Mouse (Mus musculus): ENCODE data around the gene Mbtps1. TPM values are rescaled to one million over a fixed set of nuclear protein-coding genes. Genes with fewer than 3 reads are reported as not detected.

Gene Mbtps1
- 61.0 and 64.3 TPM in 2 replicates for polyA plus RNA-seq (2015; fragmentation: Nextera tagmentation; extraction: Ambion mirVana)

- H3K36me3 ChIP-seq, result peaks cover 23% of the 10 kb centered on the region
- WGBS, result 6% methylated on average over 63 of the region's 63 CpGs
- H3K4me1 ChIP-seq (replicated peaks), result peaks cover 34% of the 10 kb centered on the region
- peak within 1 kb of the TSS; percentile 91 for H3K9ac ChIP-seq
- peak within 1 kb of the TSS; percentile 62 for H3K4me3 ChIP-seq
- peak; percentile 95 for ATAC-seq (ENCODE audit: low read depth)
- H3K4me2 ChIP-seq, result peak within 1 kb of the TSS; percentile 92
- H3K27me3 ChIP-seq, result no peaks in the 10 kb centered on the region
- peak within 1 kb of the TSS; percentile 91 for H3K27ac ChIP-seq (replicated peaks)
- H3K9me3 ChIP-seq, result no peaks in the 10 kb centered on the region
Measured at GRCm38 (mm10) chr8:119558603-119559401, at the start of gene Mbtps1. Gene Mbtps1, minus strand, starts transcription at chr8:119558735.

GRCm38 (mm10) chr8:119606224-119606623, 47.7 kb upstream of the Mbtps1 start:
- WGBS, result 88% methylated on average over 2 of the region's 2 CpGs
- Histone ChIP-seq H3K9ac (no peak overlapping the region), H3K27me3 (no peaks in the 10 kb centered on the region), H3K9me3 (peaks cover 6% of the 10 kb centered on the region), H3K4me2 (no peak overlapping the region), H3K4me3 (no peak overlapping the region), H3K4me1 (replicated peaks) (peaks cover 11% of the 10 kb centered on the region), H3K36me3 (peaks cover 16% of the 10 kb centered on the region), H3K27ac (replicated peaks) (no peak overlapping the region)
- ATAC-seq (ENCODE audit: low read depth), result no peak

- H3K36me3 ChIP-seq, result peaks cover 28% of the 10 kb centered on the region
- H3K4me2 ChIP-seq, result peak within 1 kb of the TSS; percentile 67
- no peaks in the 10 kb centered on the region for H3K27me3 ChIP-seq
- no peak within 1 kb of the TSS for H3K27ac ChIP-seq (replicated peaks)
- ATAC-seq (ENCODE audit: low read depth), result peak; percentile 79
- H3K4me3 ChIP-seq, result peak within 1 kb of the TSS; percentile 70
- H3K4me1 ChIP-seq (replicated peaks), result peaks cover 11% of the 10 kb centered on the region
- WGBS, result under 1% methylated on average over 23 of the region's 23 CpGs
- H3K9me3 ChIP-seq, result peaks cover 6% of the 10 kb centered on the region
- peak within 1 kb of the TSS; percentile 80 for H3K9ac ChIP-seq
Measured at GRCm38 (mm10) chr8:119604996-119605395, 46.5 kb upstream of the Mbtps1 start, which contains the start of gene Taf1c. Gene Taf1c, minus strand, starts transcription at chr8:119605222.

GRCm38 (mm10) chr8:119604398-119604803, 45.9 kb upstream of the Mbtps1 start:
- Histone ChIP-seq H3K27ac (replicated peaks) (no peak overlapping the region), H3K36me3 (peaks cover 34% of the 10 kb centered on the region), H3K4me1 (replicated peaks) (peaks cover 11% of the 10 kb centered on the region), H3K9ac (peak overlapping the region; percentile 80), H3K4me3 (peak overlapping the region; percentile 70), H3K27me3 (no peaks in the 10 kb centered on the region), H3K9me3 (peaks cover 6% of the 10 kb centered on the region), H3K4me2 (peak overlapping the region; percentile 67)
- ATAC-seq (ENCODE audit: low read depth), result 0 out of 2 replicates have a peak, but pooled peaks have one; percentile 23
- 44% methylated on average over 12 of the region's 12 CpGs for WGBS

GRCm38 (mm10) chr8:119603771-119604170, 45.2 kb upstream of the Mbtps1 start:
- Histone ChIP-seq H3K4me2 (peak overlapping the region; percentile 67), H3K9ac (peak overlapping the region; percentile 80), H3K27ac (replicated peaks) (no peak overlapping the region), H3K4me1 (replicated peaks) (peaks cover 11% of the 10 kb centered on the region), H3K36me3 (peaks cover 40% of the 10 kb centered on the region), H3K9me3 (0 out of 2 replicates have a peak, but pooled peaks cover under 1% of the 10 kb centered on the region), H3K27me3 (no peaks in the 10 kb centered on the region), H3K4me3 (peak overlapping the region; percentile 70; the same call in 1 of the 2 replicates)
- 91% methylated on average over 4 of the region's 4 CpGs for WGBS
- no peak for ATAC-seq (ENCODE audit: low read depth)

GRCm38 (mm10) chr8:119591456-119591855, 32.9 kb upstream of the Mbtps1 start:
- Histone ChIP-seq H3K9me3 (no peaks in the 10 kb centered on the region), H3K36me3 (peaks cover 6% of the 10 kb centered on the region), H3K4me2 (no peak overlapping the region), H3K27ac (replicated peaks) (no peak overlapping the region), H3K27me3 (no peaks in the 10 kb centered on the region), H3K9ac (no peak overlapping the region), H3K4me3 (no peak overlapping the region), H3K4me1 (replicated peaks) (peaks cover 8% of the 10 kb centered on the region; the same call in 1 of the 2 replicates)
- WGBS, result 93% methylated on average over 7 of the region's 7 CpGs
- ATAC-seq (ENCODE audit: low read depth), result no peak

GRCm38 (mm10) chr8:119590348-119590747, 31.8 kb upstream of the Mbtps1 start:
- WGBS, result 84% methylated on average over 14 of the region's 14 CpGs
- H3K9me3 ChIP-seq, result no peaks in the 10 kb centered on the region
- no peak overlapping the region for H3K9ac ChIP-seq
- no peaks in the 10 kb centered on the region for H3K36me3 ChIP-seq
- no peak overlapping the region for H3K4me2 ChIP-seq
- no peak overlapping the region for H3K27ac ChIP-seq (replicated peaks)
- no peak overlapping the region for H3K4me3 ChIP-seq
- peaks cover 11% of the 10 kb centered on the region for H3K4me1 ChIP-seq (replicated peaks)
- H3K27me3 ChIP-seq, result no peaks in the 10 kb centered on the region
- ATAC-seq (ENCODE audit: low read depth), result no peak

- H3K4me1 ChIP-seq (replicated peaks), result peaks cover 3% of the 10 kb centered on the region; the same call in 1 of the 2 replicates
- no peak overlapping the region for H3K4me2 ChIP-seq
- no peaks in the 10 kb centered on the region for H3K36me3 ChIP-seq
- H3K27me3 ChIP-seq, result no peaks in the 10 kb centered on the region
- no peak for ATAC-seq (ENCODE audit: low read depth)
- no peaks in the 10 kb centered on the region for H3K9me3 ChIP-seq
- H3K4me3 ChIP-seq, result no peak overlapping the region
- H3K9ac ChIP-seq, result no peak overlapping the region
- H3K27ac ChIP-seq (replicated peaks), result no peak overlapping the region
- WGBS, result 28% methylated on average over 10 of the region's 10 CpGs
Measured at GRCm38 (mm10) chr8:119588844-119589243, 30.3 kb upstream of the Mbtps1 start.

GRCm38 (mm10) chr8:119588321-119588720, 29.8 kb upstream of the Mbtps1 start:
- Histone ChIP-seq H3K27ac (replicated peaks) (no peak overlapping the region), H3K4me1 (replicated peaks) (peaks cover 3% of the 10 kb centered on the region; the same call in 1 of the 2 replicates), H3K9ac (no peak overlapping the region), H3K27me3 (no peaks in the 10 kb centered on the region), H3K4me2 (no peak overlapping the region), H3K9me3 (no peaks in the 10 kb centered on the region), H3K36me3 (no peaks in the 10 kb centered on the region), H3K4me3 (no peak overlapping the region)
- no peak for ATAC-seq (ENCODE audit: low read depth)
- 69% methylated on average over 4 of the region's 4 CpGs for WGBS

- 22% methylated on average over 17 of the region's 24 CpGs for WGBS
- Histone ChIP-seq H3K9ac (peak overlapping the region; percentile 34; the same call in 1 of the 2 replicates), H3K36me3 (no peaks in the 10 kb centered on the region), H3K27me3 (no peaks in the 10 kb centered on the region), H3K4me1 (replicated peaks) (peaks cover 3% of the 10 kb centered on the region; the same call in 1 of the 2 replicates), H3K4me2 (peak overlapping the region; percentile 52), H3K27ac (replicated peaks) (no peak overlapping the region), H3K4me3 (peak overlapping the region; percentile 25), H3K9me3 (no peaks in the 10 kb centered on the region)
- ATAC-seq (ENCODE audit: low read depth), result no peak
Measured at GRCm38 (mm10) chr8:119585901-119586300, 27.4 kb upstream of the Mbtps1 start.

GRCm38 (mm10) chr8:119580441-119581161, 22.1 kb upstream of the Mbtps1 start:
- WGBS, result 83% methylated on average over 5 of the region's 5 CpGs
- H3K27ac ChIP-seq (replicated peaks), result no peak overlapping the region
- H3K4me3 ChIP-seq, result no peak overlapping the region
- no peak overlapping the region for H3K9ac ChIP-seq
- H3K4me2 ChIP-seq, result no peak overlapping the region
- no peaks in the 10 kb centered on the region for H3K9me3 ChIP-seq
- no peaks in the 10 kb centered on the region; the same call in 1 of the 2 replicates for H3K4me1 ChIP-seq (replicated peaks)
- no peaks in the 10 kb centered on the region for H3K36me3 ChIP-seq
- ATAC-seq (ENCODE audit: low read depth), result no peak
- H3K27me3 ChIP-seq, result peaks cover 22% of the 10 kb centered on the region

GRCm38 (mm10) chr8:119579096-119579495, 20.6 kb upstream of the Mbtps1 start:
- Histone ChIP-seq H3K4me2 (no peak overlapping the region), H3K27me3 (peaks cover 23% of the 10 kb centered on the region), H3K4me3 (no peak overlapping the region), H3K9ac (no peak overlapping the region), H3K36me3 (no peaks in the 10 kb centered on the region), H3K4me1 (replicated peaks) (peaks cover 2% of the 10 kb centered on the region), H3K9me3 (no peaks in the 10 kb centered on the region), H3K27ac (replicated peaks) (no peak overlapping the region)
- no peak for ATAC-seq (ENCODE audit: low read depth)
- 41% methylated on average over 13 of the region's 13 CpGs for WGBS

All from neural tube, embryonic 13.5 days (tissue).